Mouse (Mus musculus) midbrain, postnatal 0 days (tissue): Measurements from ENCODE around the gene Ckap2l. TPM values are rescaled to one million over a fixed set of nuclear protein-coding genes. Genes with fewer than 3 reads are reported as not detected.

ENCODE experiments used
- ATAC-seq: fragments of 200-750 bp; cut with Nextera tagmentation; 2 replicates; pipeline ENCODE4 v1.8.0; 2017; ENCODE audit warnings: moderate number of reproducible peaks, mild to moderate bottlenecking, moderate TSS enrichment, moderate library complexity; ENCODE audit not compliant: low FRiP score
- DNase-seq: peaks from one replicate; pipeline ENCODE4 v3.0.0-alpha.2; 2015; ENCODE audit warnings: low spot score
- H3K27ac ChIP-seq: fragments of 300-500 bp; sonication (generic); 2 replicates; pipeline ENCODE4 v1.5.1; 2014; ENCODE audit warnings: low read depth, mild to moderate bottlenecking, low read length, mixed read lengths
- H3K27me3 ChIP-seq: fragments of 300-500 bp; sonication (generic); 2 replicates; pipeline ENCODE4 v1.6.1; 2014; ENCODE audit warnings: low read length, control low read depth, mixed read lengths; ENCODE audit not compliant: insufficient read depth
- H3K36me3 ChIP-seq: fragments of 300-500 bp; sonication (generic); 2 replicates; pipeline ENCODE4 v1.6.1; 2014; ENCODE audit warnings: low read length, control low read depth, mixed read lengths; ENCODE audit not compliant: insufficient read depth
- H3K4me1 ChIP-seq: fragments of 300-500 bp; sonication (generic); 2 replicates; pipeline ENCODE4 v1.6.1; 2014; ENCODE audit warnings: mild to moderate bottlenecking, control low read depth, antibody characterized with exemption, low read length, mixed read lengths; ENCODE audit not compliant: insufficient read depth
- H3K4me2 ChIP-seq: fragments of 300-500 bp; sonication (generic); 2 replicates; pipeline ENCODE4 v1.6.1; 2014; ENCODE audit warnings: low read depth, mild to moderate bottlenecking, low read length, mixed read lengths; ENCODE audit not compliant: poor library complexity, severe bottlenecking
- H3K4me3 ChIP-seq: fragments of 300-500 bp; sonication (generic); 2 replicates; pipeline ENCODE4 v1.5.1; 2014; ENCODE audit warnings: low read depth, mild to moderate bottlenecking, low read length, moderate library complexity
- H3K9ac ChIP-seq: fragments of 300-500 bp; sonication (generic); replicated peaks from 2 replicates; pipeline ENCODE4 v1.6.1; 2014; ENCODE audit warnings: mild to moderate bottlenecking, low read length, moderate library complexity, mixed read lengths; ENCODE audit not compliant: poor library complexity, severe bottlenecking
- H3K9me3 ChIP-seq: fragments of 300-500 bp; sonication (generic); 2 replicates; pipeline ENCODE4 v1.6.1; 2016; ENCODE audit warnings: low read length, control low read depth
- CTCF ChIP-seq: IDR thresholded peaks from 2 replicates; pipeline ENCODE4 v1.5.1; 2016; ENCODE audit warnings: antibody characterized with exemption, mild to moderate bottlenecking
- WGBS: fragments of 180-500 bp; shearing (Covaris S2); extraction: QIAGEN DNeasy Blood & Tissue Kit; methylation state at CpG from one replicate; pipeline ENCODE4 v1.1.7; 2014; 5-methylcytosine and 5-hydroxymethylcytosine counted together
- polyA plus RNA-seq: library from polyadenylated mRNA; unstranded; fragments of >200 nt; fragmentation: Nextera tagmentation; extraction: Ambion mirVana; gene quantifications from 2 replicates; pipeline ENCODE4 v1.2.1, GENCODE M21; 2015
- total RNA-seq: library from RNA; depleted of rRNA; stranded (reverse); fragments of >200 nt; gene quantifications from 2 replicates; pipeline ENCODE4 v1.2.3, GENCODE M21; 2014; rRNA removed

The Ckap2l gene
- total RNA-seq, result 2.6 and 5.8 TPM in 2 replicates
- polyA plus RNA-seq, result 4.8 and 5.0 TPM in 2 replicates

- no peak for TF ChIP-seq CTCF
- Histone ChIP-seq H3K4me2 (peak within 1 kb of the TSS; percentile 93), H3K36me3 (no peaks in the 10 kb centered on the region), H3K27me3 (no peaks in the 10 kb centered on the region), H3K9ac (peak within 1 kb of the TSS; percentile 72), H3K27ac (peak within 1 kb of the TSS; percentile 95), H3K9me3 (no peaks in the 10 kb centered on the region), H3K4me1 (peaks cover 4% of the 10 kb centered on the region; the same call in 1 of the 2 replicates), H3K4me3 (peak within 1 kb of the TSS; percentile 73)
- DNase-seq (peak; percentile 100), ATAC-seq (peak; percentile 100)
- WGBS, result under 1% methylated on average over 50 of the region's 50 CpGs
Observed at GRCm38 (mm10) chr2:129296671-129297588, at the start of gene Ckap2l. Gene Ckap2l, minus strand, starts transcription at chr2:129297212.

- Histone ChIP-seq H3K4me2 (no peak overlapping the region), H3K4me3 (no peak overlapping the region), H3K9me3 (no peaks in the 10 kb centered on the region), H3K36me3 (no peaks in the 10 kb centered on the region), H3K27me3 (no peaks in the 10 kb centered on the region), H3K9ac (no peak overlapping the region), H3K27ac (no peak overlapping the region), H3K4me1 (no peaks in the 10 kb centered on the region)
- DNase-seq, result no peak
- no peak for ATAC-seq
- WGBS, result 79% methylated on average over 6 of the region's 6 CpGs
- TF ChIP-seq CTCF, result no peak
Observed at GRCm38 (mm10) chr2:129338138-129338621, 41.2 kb upstream of the Ckap2l start.

DNA sequence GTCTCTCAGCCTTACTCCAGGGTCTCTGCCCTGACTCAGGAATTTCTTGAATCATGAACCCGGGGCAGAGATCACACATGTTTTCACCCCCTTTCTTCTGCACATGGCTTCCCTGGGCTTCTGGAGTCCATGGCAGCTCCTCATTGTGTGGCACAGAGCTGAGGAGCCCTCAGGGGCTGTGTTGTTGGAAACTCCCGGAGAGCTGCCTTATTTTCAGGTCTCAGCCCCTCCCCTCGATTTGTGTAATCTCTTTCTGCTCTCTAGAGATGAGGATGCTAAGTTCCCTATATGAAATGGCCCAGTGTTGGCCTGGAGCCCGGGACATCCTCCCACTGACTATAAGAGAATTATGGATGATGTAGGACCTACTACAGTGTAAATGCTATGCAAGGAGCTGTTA lies 36.5 kb upstream of the Ckap2l start:
- DNase-seq, result no peak
- TF ChIP-seq CTCF, result no peak

DNA sequence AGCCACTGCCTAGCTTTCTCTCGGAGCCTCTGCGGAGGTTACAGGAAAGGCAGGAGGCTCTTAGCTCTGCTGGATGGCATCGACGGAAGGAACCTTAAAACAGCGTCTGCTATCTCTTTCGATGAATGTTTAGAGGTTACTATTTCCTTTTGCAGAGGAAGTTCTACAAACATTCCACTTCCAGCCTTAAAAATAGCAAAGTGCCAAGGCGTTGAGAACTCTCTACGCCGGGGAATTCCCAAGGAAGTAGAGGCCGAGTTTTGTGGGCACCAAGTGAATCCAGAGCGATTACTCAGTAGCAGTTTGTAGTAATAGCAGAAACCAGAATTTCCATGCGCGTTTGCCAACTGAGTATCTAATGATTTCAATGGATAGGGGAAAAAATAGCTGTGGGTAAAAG lies 33.5 kb upstream of the Ckap2l start:
- 82% methylated on average over 13 of the region's 13 CpGs for WGBS
- DNase-seq, result no peak
- Histone ChIP-seq H3K9me3 (no peaks in the 10 kb centered on the region), H3K4me3 (no peak overlapping the region), H3K27ac (no peak overlapping the region), H3K4me2 (no peak overlapping the region), H3K9ac (no peak overlapping the region), H3K4me1 (no peaks in the 10 kb centered on the region), H3K27me3 (no peaks in the 10 kb centered on the region), H3K36me3 (no peaks in the 10 kb centered on the region)
- TF ChIP-seq CTCF, result no peak
- ATAC-seq, result no peak

More for the DNA sequence above, 36.5 kb upstream of the Ckap2l start:
- H3K9ac ChIP-seq, result no peak overlapping the region
- no peaks in the 10 kb centered on the region for H3K9me3 ChIP-seq
- WGBS, result 52% methylated on average over 4 of the region's 4 CpGs
- H3K4me1 ChIP-seq, result no peaks in the 10 kb centered on the region
- no peak overlapping the region for H3K27ac ChIP-seq
- ATAC-seq, result no peak
- no peaks in the 10 kb centered on the region for H3K36me3 ChIP-seq
- H3K27me3 ChIP-seq, result no peaks in the 10 kb centered on the region
- no peak overlapping the region for H3K4me3 ChIP-seq
- no peak overlapping the region for H3K4me2 ChIP-seq

- Histone ChIP-seq H3K4me1 (no peaks in the 10 kb centered on the region), H3K27ac (no peak overlapping the region), H3K4me3 (no peak overlapping the region), H3K4me2 (no peak overlapping the region), H3K36me3 (no peaks in the 10 kb centered on the region), H3K9ac (no peak overlapping the region), H3K9me3 (no peaks in the 10 kb centered on the region), H3K27me3 (no peaks in the 10 kb centered on the region)
- no peak for TF ChIP-seq CTCF
- 64% methylated on average over 7 of the region's 7 CpGs for WGBS
- no peak for DNase-seq
- no peak for ATAC-seq
Observed at GRCm38 (mm10) chr2:129330024-129330423, 33.0 kb upstream of the Ckap2l start.

- TF ChIP-seq CTCF, result no peak
- Histone ChIP-seq H3K4me1 (no peaks in the 10 kb centered on the region), H3K4me2 (no peak overlapping the region), H3K4me3 (no peak overlapping the region), H3K9me3 (no peaks in the 10 kb centered on the region), H3K27ac (no peak overlapping the region), H3K9ac (no peak overlapping the region), H3K36me3 (no peaks in the 10 kb centered on the region), H3K27me3 (no peaks in the 10 kb centered on the region)
- ATAC-seq (no peak), DNase-seq (no peak)
- WGBS, result 90% methylated on average over 4 of the region's 4 CpGs
Observed at GRCm38 (mm10) chr2:129328238-129328637, 31.2 kb upstream of the Ckap2l start.
